Mouse (Mus musculus): Measurements from ENCODE around the gene Gm20834.
"Not testable (repeated sequence)": the region's sequence is repeated elsewhere in the genome, so short reads cannot be mapped to it uniquely, and the experiment has no call there.

Gene Gm20834

DNA sequence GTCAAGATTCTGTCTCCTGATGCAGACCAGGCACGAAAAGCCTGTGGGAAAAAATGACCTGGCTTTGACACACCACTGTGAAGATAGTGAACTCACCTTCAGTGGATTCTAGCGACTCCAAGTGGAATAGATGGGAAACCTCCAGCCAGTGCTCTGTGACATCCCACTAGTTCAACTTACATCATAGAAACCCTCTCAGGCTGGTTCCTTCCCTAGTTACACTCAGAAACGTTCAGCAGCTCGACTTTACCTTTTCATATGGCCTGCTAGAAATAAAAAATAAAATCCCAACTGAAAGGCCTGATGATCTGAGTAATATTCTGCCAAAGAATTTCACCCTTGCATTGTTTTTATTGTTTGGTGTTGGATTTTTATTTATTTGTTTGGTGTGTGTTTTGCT is at the start of gene Gm20834:
TSS of gene Gm20834 (minus strand) at position 101 of the 400 bp plus-strand sequence.
- not testable (repeated sequence) for DNase-seq

All from kidney, postnatal 36 days (tissue).